Mouse (Mus musculus) embryonic stem cell, embryonic (primary cell): ENCODE measurements around the gene Ntn1.

Source experiments
- CTCF ChIA-PET, 4 experiments: fragments of 300-600 bp in 2 of 4; fragments of 350-600 bp in 2 of 4; sonication (Branson Sonifier 250); formaldehyde crosslinking; loops; one replicate each; lab custom pipeline; 2022; ENCODE audit warnings: inconsistent platforms in 2 of 4; lab: Charles Lee
- POLR2A ChIA-PET, 4 experiments: fragments of 300-600 bp in 2 of 4; fragments of 350-600 bp in 2 of 4; sonication (Branson Sonifier 250); formaldehyde crosslinking; loops; one replicate each; lab custom pipeline; 2022; ENCODE audit warnings: antibody characterized with exemption in 4 of 4, inconsistent platforms in 1 of 4; lab: Charles Lee

Ntn1 gene

GRCm38 (mm10) chr11:68400727-68401219 is at the start of gene Ntn1:
Ntn1 (minus strand) TSS chr11:68400823.
- ChIA-PET CTCF (interaction anchor here (0.6 to 1.9 kb wide), 17 partner anchors 10 to 784 kb away, joined by 3 to 9 read pairs (median 4); partner anchors contain the start of gene Pik3r5 (in 1 of the 4)), POLR2A (interaction anchor here in 3 of 4 experiments (0.6 to 5.0 kb wide), 15 partner anchors 10 to 254 kb away, joined by 3 to 69 read pairs (median 4); no protein-coding TSS in a partner anchor)

- CTCF ChIA-PET: interaction anchor here in 1 of 4 experiments (0.6 kb wide), 1 partner anchor 280 kb away, joined by 4 read pairs; no protein-coding TSS in a partner anchor
- POLR2A ChIA-PET: interaction anchor here in 1 of 4 experiments (1.2 kb wide), 1 partner anchor 243 kb away, joined by 3 read pairs; the partner anchor contains the start of gene Myh10
These were observed 47.7 kb upstream of the Ntn1 start for GRCm38 (mm10) chr11:68448356-68448755.

GRCm38 (mm10) chr11:68447242-68447641 is 46.6 kb upstream of the Ntn1 start:
- CTCF ChIA-PET: no interaction called here
- POLR2A ChIA-PET: no interaction called here

GRCm38 (mm10) chr11:68446547-68446946 is 45.9 kb upstream of the Ntn1 start:
- POLR2A ChIA-PET: no interaction called here
- CTCF ChIA-PET: interaction anchor here in 1 of 4 experiments (0.7 kb wide), 1 partner anchor 28 kb away, joined by 9 read pairs; no protein-coding TSS in a partner anchor

- POLR2A ChIA-PET: interaction anchor here in 1 of 4 experiments (0.7 kb wide), 1 partner anchor 605 kb away, joined by 3 read pairs; no protein-coding TSS in a partner anchor
- CTCF ChIA-PET: interaction anchor here in 1 of 4 experiments (0.7 kb wide), 2 partner anchors 28 to 37 kb away, joined by 4 to 9 read pairs; no protein-coding TSS in a partner anchor
These were observed 45.3 kb upstream of the Ntn1 start for GRCm38 (mm10) chr11:68445901-68446300.

- ChIA-PET CTCF (interaction anchor here in 1 of 4 experiments (0.7 to 1.0 kb wide), 2 partner anchors 293 to 1333 kb away, joined by 3 read pairs; no protein-coding TSS in a partner anchor), POLR2A (interaction anchor here in 1 of 4 experiments (1.1 kb wide), 2 partner anchors 10 to 12 kb away, joined by 3 read pairs; no protein-coding TSS in a partner anchor)
These were observed 42.5 kb upstream of the Ntn1 start for GRCm38 (mm10) chr11:68442983-68443638.

GRCm38 (mm10) chr11:68442346-68442745 is 41.7 kb upstream of the Ntn1 start:
- ChIA-PET CTCF (interaction anchor here in 3 of 4 experiments (0.5 to 1.0 kb wide), 4 partner anchors 11 to 1332 kb away, joined by 3 read pairs; no protein-coding TSS in a partner anchor), POLR2A (interaction anchor here in 1 of 4 experiments (1.1 kb wide), 1 partner anchor 11 kb away, joined by 3 read pairs; no protein-coding TSS in a partner anchor)

- ChIA-PET CTCF (interaction anchor here in 1 of 4 experiments (0.7 kb wide), 1 partner anchor 8 kb away, joined by 6 read pairs; no protein-coding TSS in a partner anchor), POLR2A (no interaction called here)
These were observed 40.3 kb upstream of the Ntn1 start for GRCm38 (mm10) chr11:68440965-68441364.

GRCm38 (mm10) chr11:68440100-68440499 is 39.5 kb upstream of the Ntn1 start:
- CTCF ChIA-PET: interaction anchor here in 2 of 4 experiments (0.6 to 0.7 kb wide), 2 partner anchors 9 to 126 kb away, joined by 6 read pairs; no protein-coding TSS in a partner anchor
- POLR2A ChIA-PET: no interaction called here

GRCm38 (mm10) chr11:68436376-68436775 is 35.8 kb upstream of the Ntn1 start:
- ChIA-PET CTCF (interaction anchor here in 1 of 4 experiments (1.4 kb wide), 1 partner anchor 28 kb away, joined by 3 read pairs; no protein-coding TSS in a partner anchor), POLR2A (interaction anchor here in 1 of 4 experiments (0.7 kb wide), 1 partner anchor 35 kb away, joined by 4 read pairs; no protein-coding TSS in a partner anchor)

- ChIA-PET CTCF (no interaction called here), POLR2A (no interaction called here)
These were observed 35.0 kb upstream of the Ntn1 start for GRCm38 (mm10) chr11:68435601-68436000.

- CTCF ChIA-PET: no interaction called here
- POLR2A ChIA-PET: interaction anchor here in 1 of 4 experiments (1.0 to 1.2 kb wide), 2 partner anchors 21 to 97 kb away, joined by 3 to 4 read pairs; no protein-coding TSS in a partner anchor
These were observed 34.1 kb upstream of the Ntn1 start for GRCm38 (mm10) chr11:68434697-68435096.

- ChIA-PET CTCF (interaction anchor here in 2 of 4 experiments (0.7 to 1.6 kb wide), 2 partner anchors 72 to 387 kb away, joined by 3 to 4 read pairs; no protein-coding TSS in a partner anchor), POLR2A (interaction anchor here in 2 of 4 experiments (0.5 to 1.2 kb wide), 6 partner anchors 20 to 701 kb away, joined by 3 to 4 read pairs (median 4); no protein-coding TSS in a partner anchor)
These were observed 32.9 kb upstream of the Ntn1 start for GRCm38 (mm10) chr11:68433534-68433933.

GRCm38 (mm10) chr11:68432361-68433021 is 31.9 kb upstream of the Ntn1 start:
- ChIA-PET POLR2A (interaction anchor here in 1 of 4 experiments (0.6 to 1.1 kb wide), 3 partner anchors 84 to 510 kb away, joined by 3 to 4 read pairs (median 3); no protein-coding TSS in a partner anchor), CTCF (interaction anchor here (0.6 to 1.6 kb wide), 16 partner anchors 14 to 446 kb away, joined by 3 to 6 read pairs (median 3); partner anchors contain the start of gene Ntn1 (in 1 of the 4))

- CTCF ChIA-PET: interaction anchor here (0.6 to 1.4 kb wide), 20 partner anchors 10 to 447 kb away, joined by 3 to 6 read pairs (median 3); partner anchors contain the start of gene Ntn1 (in 1 of the 4)
These were observed 31.2 kb upstream of the Ntn1 start, which contains the start of gene Pik3r5 for GRCm38 (mm10) chr11:68431699-68432360. Pik3r5 (plus strand) TSS chr11:68432121.

GRCm38 (mm10) chr11:68430662-68431061 is 30.0 kb upstream of the Ntn1 start:
- CTCF ChIA-PET: interaction anchor here in 2 of 4 experiments (1.0 to 1.4 kb wide), 5 partner anchors 11 to 50 kb away, joined by 3 to 4 read pairs (median 3); no protein-coding TSS in a partner anchor
- POLR2A ChIA-PET: interaction anchor here in 1 of 4 experiments (1.0 kb wide), 1 partner anchor 369 kb away, joined by 3 read pairs; no protein-coding TSS in a partner anchor

More at GRCm38 (mm10) chr11:68431699-68432360, 31.2 kb upstream of the Ntn1 start, which contains the start of gene Pik3r5:
- POLR2A ChIA-PET: interaction anchor here in 1 of 4 experiments (0.7 to 1.1 kb wide), 2 partner anchors 83 to 509 kb away, joined by 3 to 4 read pairs; no protein-coding TSS in a partner anchor
